Mouse (Mus musculus) frontal cortex, postnatal 14 days (tissue): Measurements from ENCODE around the gene Flrt2.
"Not testable (repeated sequence)": the region's sequence is repeated elsewhere in the genome, so short reads cannot be mapped to it uniquely, and the experiment has no call there.

ENCODE experiments used
- DNase-seq, 2 experiments: peaks; one replicate each; pipeline ENCODE4 v3.0.0; 2022; ENCODE audit warnings: low spot score in 2 of 2

Gene Flrt2

GRCm38 (mm10) chr12:95691961-95692767, at the start of gene Flrt2:
TSS of gene Flrt2 (plus strand) at chr12:95692226.
- peak; percentile 50 to 57 for DNase-seq

GRCm38 (mm10) chr12:95642226-95642625, 49.8 kb upstream of the Flrt2 start:
- no peak for DNase-seq

- DNase-seq: not testable (repeated sequence)
Observed at GRCm38 (mm10) chr12:95647179-95647578, 44.8 kb upstream of the Flrt2 start.

- no peak for DNase-seq
Observed at GRCm38 (mm10) chr12:95652172-95653156, 39.6 kb upstream of the Flrt2 start.

- DNase-seq: no peak
Observed at GRCm38 (mm10) chr12:95656594-95656993, 35.4 kb upstream of the Flrt2 start.

- DNase-seq: no peak
Observed at GRCm38 (mm10) chr12:95667296-95667695, 24.7 kb upstream of the Flrt2 start.

- DNase-seq: no peak
Observed at GRCm38 (mm10) chr12:95675711-95676110, 16.3 kb upstream of the Flrt2 start.

GRCm38 (mm10) chr12:95690819-95691218, 1.2 kb upstream of the Flrt2 start:
- DNase-seq: peak; percentile 14 to 19

GRCm38 (mm10) chr12:95692948-95693650, 1.1 kb downstream of the Flrt2 start:
- DNase-seq: peak in 1 of 2 experiments; percentile 15

- DNase-seq: peak; percentile 48 to 50
Observed at GRCm38 (mm10) chr12:95693651-95694471, 1.8 kb downstream of the Flrt2 start.

GRCm38 (mm10) chr12:95694507-95694906, 2.5 kb downstream of the Flrt2 start:
- DNase-seq: peak in 1 of 2 experiments; percentile 7

GRCm38 (mm10) chr12:95694991-95695833, 3.2 kb downstream of the Flrt2 start:
- peak; percentile 68 to 77 for DNase-seq

- no peak for DNase-seq
Observed at GRCm38 (mm10) chr12:95695834-95696521, 4.0 kb downstream of the Flrt2 start.

- DNase-seq: peak in 1 of 2 experiments; percentile 6
Observed at GRCm38 (mm10) chr12:95696522-95697025, 4.5 kb downstream of the Flrt2 start.

GRCm38 (mm10) chr12:95698556-95698955, 6.5 kb downstream of the Flrt2 start:
- no peak for DNase-seq

GRCm38 (mm10) chr12:95700746-95701145, 8.7 kb downstream of the Flrt2 start:
- no peak for DNase-seq

- DNase-seq: no peak
Observed at GRCm38 (mm10) chr12:95701580-95701979, 9.6 kb downstream of the Flrt2 start.

GRCm38 (mm10) chr12:95705006-95705405, 13.0 kb downstream of the Flrt2 start:
- no peak for DNase-seq

- DNase-seq: no peak
Observed at GRCm38 (mm10) chr12:95723265-95723664, 31.2 kb downstream of the Flrt2 start.
